Mouse (Mus musculus): ENCODE results near the gene Col27a1. TPM values are rescaled to one million over a fixed set of nuclear protein-coding genes. Genes with fewer than 3 reads are reported as not detected.

Col27a1 gene
- polyA plus RNA-seq, 1 experiment from 2014 or later, result 4.6 TPM

- no peak overlapping the region for H3K9ac ChIP-seq
- peaks cover 18% of the 10 kb centered on the region for H3K4me1 ChIP-seq
Measured at GRCm38 (mm10) chr4:63228943-63229342, 15.1 kb downstream of the Col27a1 start.

GRCm38 (mm10) chr4:63229991-63230581 is 16.3 kb downstream of the Col27a1 start:
- WGBS, result 58% methylated on average over 14 of the region's 14 CpGs
- Histone ChIP-seq H3K27ac (no peak overlapping the region), H3K9me3 (no peaks in the 10 kb centered on the region), H3K4me1 (peaks cover 18% of the 10 kb centered on the region), H3K4me2 (replicated peaks) (no peak overlapping the region), H3K4me3 (no peak overlapping the region), H3K36me3 (no peaks in the 10 kb centered on the region), H3K27me3 (replicated peaks) (no peaks in the 10 kb centered on the region), H3K9ac (no peak overlapping the region)
- no peak for ATAC-seq (ENCODE audit: low FRiP score, low read depth)

More at GRCm38 (mm10) chr4:63228943-63229342, 15.1 kb downstream of the Col27a1 start:
- H3K27me3 ChIP-seq (replicated peaks), result no peaks in the 10 kb centered on the region
- H3K36me3 ChIP-seq, result no peaks in the 10 kb centered on the region
- peak; percentile 63 for ATAC-seq (ENCODE audit: low FRiP score, low read depth)
- H3K9me3 ChIP-seq, result no peaks in the 10 kb centered on the region
- H3K27ac ChIP-seq, result no peak overlapping the region
- WGBS, result 44% methylated on average over 5 of the region's 5 CpGs
- no peak overlapping the region for H3K4me2 ChIP-seq (replicated peaks)
- H3K4me3 ChIP-seq, result no peak overlapping the region

GRCm38 (mm10) chr4:63231121-63231520 is 17.3 kb downstream of the Col27a1 start:
- Histone ChIP-seq H3K4me2 (replicated peaks) (no peak overlapping the region), H3K27me3 (replicated peaks) (no peaks in the 10 kb centered on the region), H3K4me3 (no peak overlapping the region), H3K9ac (no peak overlapping the region), H3K27ac (no peak overlapping the region), H3K4me1 (peaks cover 18% of the 10 kb centered on the region), H3K9me3 (no peaks in the 10 kb centered on the region), H3K36me3 (no peaks in the 10 kb centered on the region)
- 85% methylated on average over 1 of the region's 1 CpGs for WGBS
- ATAC-seq (ENCODE audit: low FRiP score, low read depth), result no peak

GRCm38 (mm10) chr4:63232542-63233020 is 18.8 kb downstream of the Col27a1 start:
- no peak for ATAC-seq (ENCODE audit: low FRiP score, low read depth)
- no peak overlapping the region for H3K9ac ChIP-seq
- no peaks in the 10 kb centered on the region for H3K27me3 ChIP-seq (replicated peaks)
- H3K4me1 ChIP-seq, result peaks cover 18% of the 10 kb centered on the region
- no peaks in the 10 kb centered on the region for H3K9me3 ChIP-seq
- no peak overlapping the region for H3K4me3 ChIP-seq
- WGBS, result 66% methylated on average over 2 of the region's 2 CpGs
- H3K27ac ChIP-seq, result no peak overlapping the region
- H3K4me2 ChIP-seq (replicated peaks), result no peak overlapping the region
- H3K36me3 ChIP-seq, result no peaks in the 10 kb centered on the region

GRCm38 (mm10) chr4:63233557-63234452 is 20.0 kb downstream of the Col27a1 start:
- Histone ChIP-seq H3K27ac (no peak overlapping the region), H3K9ac (no peak overlapping the region), H3K36me3 (no peaks in the 10 kb centered on the region), H3K4me2 (replicated peaks) (no peak overlapping the region), H3K9me3 (no peaks in the 10 kb centered on the region), H3K27me3 (replicated peaks) (no peaks in the 10 kb centered on the region), H3K4me1 (peaks cover 19% of the 10 kb centered on the region), H3K4me3 (no peak overlapping the region)
- WGBS, result 83% methylated on average over 7 of the region's 7 CpGs
- no peak for ATAC-seq (ENCODE audit: low FRiP score, low read depth)

- H3K4me3 ChIP-seq, result no peak overlapping the region
- no peaks in the 10 kb centered on the region for H3K9me3 ChIP-seq
- H3K4me1 ChIP-seq, result peaks cover 8% of the 10 kb centered on the region
- H3K9ac ChIP-seq, result no peak overlapping the region
- 89% methylated on average over 5 of the region's 5 CpGs for WGBS
- no peaks in the 10 kb centered on the region for H3K27me3 ChIP-seq (replicated peaks)
- H3K4me2 ChIP-seq (replicated peaks), result no peak overlapping the region
- H3K27ac ChIP-seq, result no peak overlapping the region
- no peak for ATAC-seq (ENCODE audit: low FRiP score, low read depth)
- no peaks in the 10 kb centered on the region for H3K36me3 ChIP-seq
Measured at GRCm38 (mm10) chr4:63234852-63235251, 21.0 kb downstream of the Col27a1 start.

- no peak for ATAC-seq (ENCODE audit: low FRiP score, low read depth)
- WGBS, result 80% methylated on average over 2 of the region's 2 CpGs
- no peaks in the 10 kb centered on the region for H3K27me3 ChIP-seq (replicated peaks)
Measured at GRCm38 (mm10) chr4:63236235-63236634, 22.4 kb downstream of the Col27a1 start.

GRCm38 (mm10) chr4:63237225-63237624 is 23.4 kb downstream of the Col27a1 start:
- H3K4me1 ChIP-seq, result peaks cover 3% of the 10 kb centered on the region; the same call in 1 of the 2 replicates
- no peaks in the 10 kb centered on the region for H3K9me3 ChIP-seq
- H3K36me3 ChIP-seq, result no peaks in the 10 kb centered on the region
- ATAC-seq (ENCODE audit: low FRiP score, low read depth), result no peak
- no peak overlapping the region for H3K27ac ChIP-seq
- H3K4me3 ChIP-seq, result no peak overlapping the region
- H3K4me2 ChIP-seq (replicated peaks), result no peak overlapping the region
- WGBS, result 81% methylated on average over 3 of the region's 3 CpGs
- no peak overlapping the region for H3K9ac ChIP-seq
- no peaks in the 10 kb centered on the region for H3K27me3 ChIP-seq (replicated peaks)

More at GRCm38 (mm10) chr4:63236235-63236634, 22.4 kb downstream of the Col27a1 start:
- Histone ChIP-seq H3K4me3 (no peak overlapping the region), H3K4me2 (replicated peaks) (no peak overlapping the region), H3K9me3 (no peaks in the 10 kb centered on the region), H3K27ac (no peak overlapping the region), H3K36me3 (no peaks in the 10 kb centered on the region), H3K9ac (no peak overlapping the region), H3K4me1 (peaks cover 3% of the 10 kb centered on the region; the same call in 1 of the 2 replicates)

GRCm38 (mm10) chr4:63238141-63238540 is 24.3 kb downstream of the Col27a1 start:
- Histone ChIP-seq H3K27ac (no peak overlapping the region), H3K36me3 (no peaks in the 10 kb centered on the region), H3K4me1 (peaks cover 3% of the 10 kb centered on the region; the same call in 1 of the 2 replicates), H3K4me3 (no peak overlapping the region), H3K9me3 (no peaks in the 10 kb centered on the region), H3K9ac (no peak overlapping the region), H3K4me2 (replicated peaks) (no peak overlapping the region), H3K27me3 (replicated peaks) (no peaks in the 10 kb centered on the region)
- ATAC-seq (ENCODE audit: low FRiP score, low read depth), result no peak
- WGBS, result 72% methylated on average over 7 of the region's 7 CpGs

GRCm38 (mm10) chr4:63238722-63239121 is 24.9 kb downstream of the Col27a1 start:
- no peak for ATAC-seq (ENCODE audit: low FRiP score, low read depth)
- Histone ChIP-seq H3K27ac (no peak overlapping the region), H3K4me1 (peaks cover 3% of the 10 kb centered on the region; the same call in 1 of the 2 replicates), H3K4me3 (no peak overlapping the region), H3K27me3 (replicated peaks) (no peaks in the 10 kb centered on the region), H3K9ac (no peak overlapping the region), H3K36me3 (no peaks in the 10 kb centered on the region), H3K4me2 (replicated peaks) (no peak overlapping the region), H3K9me3 (no peaks in the 10 kb centered on the region)
- WGBS, result 79% methylated on average over 5 of the region's 5 CpGs

GRCm38 (mm10) chr4:63241031-63241430 is 27.2 kb downstream of the Col27a1 start:
- Histone ChIP-seq H3K9ac (no peak overlapping the region), H3K4me1 (peaks cover 3% of the 10 kb centered on the region; the same call in 1 of the 2 replicates), H3K36me3 (no peaks in the 10 kb centered on the region), H3K27me3 (replicated peaks) (no peaks in the 10 kb centered on the region), H3K27ac (no peak overlapping the region), H3K4me2 (replicated peaks) (no peak overlapping the region), H3K4me3 (no peak overlapping the region), H3K9me3 (no peaks in the 10 kb centered on the region)
- WGBS, result 94% methylated on average over 3 of the region's 3 CpGs
- no peak for ATAC-seq (ENCODE audit: low FRiP score, low read depth)

- Histone ChIP-seq H3K4me3 (no peak overlapping the region), H3K9me3 (no peaks in the 10 kb centered on the region)
- no peak for ATAC-seq (ENCODE audit: low FRiP score, low read depth)
Measured at GRCm38 (mm10) chr4:63247991-63248390, 34.2 kb downstream of the Col27a1 start.

More at GRCm38 (mm10) chr4:63247991-63248390, 34.2 kb downstream of the Col27a1 start:
- no peaks in the 10 kb centered on the region for H3K36me3 ChIP-seq
- no peaks in the 10 kb centered on the region for H3K27me3 ChIP-seq (replicated peaks)
- H3K4me2 ChIP-seq (replicated peaks), result no peak overlapping the region
- H3K27ac ChIP-seq, result no peak overlapping the region
- no peak overlapping the region for H3K9ac ChIP-seq
- H3K4me1 ChIP-seq, result 0 out of 2 replicates have a peak, but pooled peaks cover 3% of the 10 kb centered on the region

Data from neural tube, embryonic 12.5 days (tissue).